Mouse (Mus musculus): Measurements from ENCODE around the gene Col20a1. TPM values are rescaled to one million over a fixed set of nuclear protein-coding genes. Genes with fewer than 3 reads are reported as not detected.

Col20a1 gene
- polyA plus RNA-seq, 1 experiment from 2014 or later, result 0.61 TPM

- Histone ChIP-seq H3K9ac (ENCODE audit: low read depth, low read length) (no peak overlapping the region), H3K4me2 (ENCODE audit: low read depth, low read length) (no peak overlapping the region), H3K4me3 (ENCODE audit: low read length) (no peak overlapping the region), H3K9me3 (ENCODE audit: control insufficient read depth, low read length) (no peaks in the 10 kb centered on the region), H3K27ac (ENCODE audit: low read length) (peak overlapping the region; percentile 84), H3K4me1 (ENCODE audit: control insufficient read depth, insufficient read depth, low read length) (peaks cover 21% of the 10 kb centered on the region), H3K36me3 (ENCODE audit: control insufficient read depth, insufficient read depth, low read length) (no peaks in the 10 kb centered on the region), H3K27me3 (replicated peaks; ENCODE audit: control insufficient read depth, insufficient read depth, low read length) (no peaks in the 10 kb centered on the region)
- ATAC-seq, result peak; percentile 88
- WGBS, result 63% methylated on average over 2 of the region's 2 CpGs
Observed at GRCm38 (mm10) chr2:180962616-180963308, 23.6 kb upstream of the Col20a1 start.

DNA sequence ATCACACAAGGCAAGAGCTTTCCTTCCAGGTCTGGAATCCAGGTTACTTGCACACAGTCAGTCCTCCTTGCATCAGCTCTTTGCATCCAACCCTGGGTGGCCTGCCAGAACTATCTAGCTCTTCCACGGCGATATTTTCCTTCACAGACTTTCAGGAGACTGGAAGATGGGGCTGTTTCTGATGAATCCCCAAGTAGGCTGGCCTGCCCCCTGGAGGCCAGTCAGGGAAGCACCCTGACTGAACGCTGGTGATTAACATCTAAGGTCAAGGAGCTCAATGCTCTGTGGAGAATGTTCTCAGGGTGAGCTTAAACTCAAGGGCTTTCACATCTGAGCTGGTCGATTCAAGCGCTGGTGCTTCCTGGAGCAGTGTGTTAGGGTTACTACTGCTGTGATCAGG lies 22.4 kb upstream of the Col20a1 start:
- 3% methylated on average over 5 of the region's 5 CpGs for WGBS
- Histone ChIP-seq H3K27ac (ENCODE audit: low read length) (peak overlapping the region; percentile 84), H3K4me2 (ENCODE audit: low read depth, low read length) (0 out of 2 replicates have a peak overlapping the region, but pooled peaks have one; percentile 2), H3K4me3 (ENCODE audit: low read length) (no peak overlapping the region), H3K27me3 (replicated peaks; ENCODE audit: control insufficient read depth, insufficient read depth, low read length) (no peaks in the 10 kb centered on the region), H3K4me1 (ENCODE audit: control insufficient read depth, insufficient read depth, low read length) (peaks cover 24% of the 10 kb centered on the region), H3K9ac (ENCODE audit: low read depth, low read length) (peak overlapping the region; percentile 32; the same call in 1 of the 2 replicates), H3K36me3 (ENCODE audit: control insufficient read depth, insufficient read depth, low read length) (peaks cover 3% of the 10 kb centered on the region; the same call in 1 of the 2 replicates), H3K9me3 (ENCODE audit: control insufficient read depth, low read length) (no peaks in the 10 kb centered on the region)
- 0 out of 2 replicates have a peak, but pooled peaks have one; percentile 1 for ATAC-seq

GRCm38 (mm10) chr2:180966092-180966882 lies 20.0 kb upstream of the Col20a1 start:
- peak overlapping the region; percentile 95 for H3K4me3 ChIP-seq (ENCODE audit: low read length)
- H3K4me2 ChIP-seq (ENCODE audit: low read depth, low read length), result peak overlapping the region; percentile 82
- 10% methylated on average over 14 of the region's 14 CpGs for WGBS
- peak overlapping the region; percentile 95 for H3K9ac ChIP-seq (ENCODE audit: low read depth, low read length)
- no peaks in the 10 kb centered on the region for H3K27me3 ChIP-seq (replicated peaks; ENCODE audit: control insufficient read depth, insufficient read depth, low read length)
- H3K4me1 ChIP-seq (ENCODE audit: control insufficient read depth, insufficient read depth, low read length), result peaks cover 24% of the 10 kb centered on the region
- no peaks in the 10 kb centered on the region for H3K9me3 ChIP-seq (ENCODE audit: control insufficient read depth, low read length)
- ATAC-seq, result 0 out of 2 replicates have a peak, but pooled peaks have one; percentile 13
- H3K36me3 ChIP-seq (ENCODE audit: control insufficient read depth, insufficient read depth, low read length), result peaks cover 7% of the 10 kb centered on the region; the same call in 1 of the 2 replicates
- peak overlapping the region; percentile 91 for H3K27ac ChIP-seq (ENCODE audit: low read length)

DNA sequence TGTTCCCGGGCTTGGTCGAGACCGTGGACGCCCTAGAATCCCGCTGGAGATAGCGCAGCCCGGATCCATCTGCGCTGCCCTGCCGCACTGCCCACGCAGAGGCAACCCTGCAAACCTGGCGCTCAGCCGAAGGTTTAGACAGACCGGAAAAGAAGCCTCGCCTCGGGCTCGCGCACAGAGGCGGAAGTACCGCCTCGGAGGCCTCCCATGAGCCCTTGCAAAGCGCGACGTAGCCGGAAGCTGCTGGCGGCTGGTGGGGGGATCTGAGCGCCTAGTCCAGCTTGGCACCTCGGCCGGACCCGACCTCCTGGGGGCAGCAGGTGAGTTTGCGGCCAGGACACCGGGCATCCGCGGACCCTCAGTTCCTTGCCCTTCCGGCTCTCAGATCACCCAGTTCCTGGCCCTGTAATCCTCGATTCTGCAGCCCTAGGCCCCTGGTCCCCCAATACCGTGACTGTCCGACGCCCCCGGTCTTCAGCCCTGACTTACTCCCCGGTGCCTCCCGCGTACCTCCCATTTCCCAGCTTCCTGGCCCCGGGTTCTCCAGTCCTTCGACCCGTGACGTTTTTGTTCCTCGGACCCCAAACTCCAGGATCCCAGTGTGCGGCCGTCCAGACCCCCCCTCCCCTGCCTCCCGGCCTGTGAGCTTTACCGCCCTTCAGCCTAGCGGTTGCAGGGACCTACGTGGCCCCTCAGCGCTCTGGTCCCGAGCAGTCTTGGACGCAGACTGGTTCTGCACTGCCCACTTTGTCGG lies 19.1 kb upstream of the Col20a1 start, which contains the start of gene Arfgap1:
Gene Arfgap1 (plus strand): TSS at position 216 of the 754 bp plus-strand sequence.
- under 1% methylated on average over 57 of the region's 57 CpGs for WGBS
- Histone ChIP-seq H3K9me3 (ENCODE audit: control insufficient read depth, low read length) (no peaks in the 10 kb centered on the region), H3K27me3 (replicated peaks; ENCODE audit: control insufficient read depth, insufficient read depth, low read length) (no peaks in the 10 kb centered on the region), H3K9ac (ENCODE audit: low read depth, low read length) (peak within 1 kb of the TSS; percentile 95), H3K27ac (ENCODE audit: low read length) (peak within 1 kb of the TSS; percentile 91), H3K4me2 (ENCODE audit: low read depth, low read length) (peak within 1 kb of the TSS; percentile 82), H3K4me3 (ENCODE audit: low read length) (peak within 1 kb of the TSS; percentile 95), H3K36me3 (ENCODE audit: control insufficient read depth, insufficient read depth, low read length) (peaks cover 16% of the 10 kb centered on the region), H3K4me1 (ENCODE audit: control insufficient read depth, insufficient read depth, low read length) (peaks cover 20% of the 10 kb centered on the region)
- ATAC-seq, result peak; percentile 84

- Histone ChIP-seq H3K36me3 (ENCODE audit: control insufficient read depth, insufficient read depth, low read length) (peaks cover 35% of the 10 kb centered on the region), H3K4me1 (ENCODE audit: control insufficient read depth, insufficient read depth, low read length) (no peaks in the 10 kb centered on the region), H3K9ac (ENCODE audit: low read depth, low read length) (no peak overlapping the region), H3K27ac (ENCODE audit: low read length) (no peak overlapping the region), H3K9me3 (ENCODE audit: control insufficient read depth, low read length) (no peaks in the 10 kb centered on the region), H3K4me2 (ENCODE audit: low read depth, low read length) (no peak overlapping the region), H3K27me3 (replicated peaks; ENCODE audit: control insufficient read depth, insufficient read depth, low read length) (no peaks in the 10 kb centered on the region), H3K4me3 (ENCODE audit: low read length) (no peak overlapping the region)
- no peak for ATAC-seq
- WGBS, result 82% methylated on average over 6 of the region's 6 CpGs
Observed at GRCm38 (mm10) chr2:180981133-180981532, 5.2 kb upstream of the Col20a1 start.

GRCm38 (mm10) chr2:180985635-180986034 lies 700 bp upstream of the Col20a1 start:
- 49% methylated on average over 2 of the region's 2 CpGs for WGBS
- H3K27ac ChIP-seq (ENCODE audit: low read length), result no peak overlapping the region
- peaks cover 5% of the 10 kb centered on the region; the same call in 1 of the 2 replicates for H3K36me3 ChIP-seq (ENCODE audit: control insufficient read depth, insufficient read depth, low read length)
- H3K9ac ChIP-seq (ENCODE audit: low read depth, low read length), result no peak overlapping the region
- H3K4me1 ChIP-seq (ENCODE audit: control insufficient read depth, insufficient read depth, low read length), result no peaks in the 10 kb centered on the region
- no peak for ATAC-seq
- H3K9me3 ChIP-seq (ENCODE audit: control insufficient read depth, low read length), result no peaks in the 10 kb centered on the region
- no peaks in the 10 kb centered on the region for H3K27me3 ChIP-seq (replicated peaks; ENCODE audit: control insufficient read depth, insufficient read depth, low read length)
- no peak overlapping the region for H3K4me3 ChIP-seq (ENCODE audit: low read length)
- H3K4me2 ChIP-seq (ENCODE audit: low read depth, low read length), result no peak overlapping the region

DNA sequence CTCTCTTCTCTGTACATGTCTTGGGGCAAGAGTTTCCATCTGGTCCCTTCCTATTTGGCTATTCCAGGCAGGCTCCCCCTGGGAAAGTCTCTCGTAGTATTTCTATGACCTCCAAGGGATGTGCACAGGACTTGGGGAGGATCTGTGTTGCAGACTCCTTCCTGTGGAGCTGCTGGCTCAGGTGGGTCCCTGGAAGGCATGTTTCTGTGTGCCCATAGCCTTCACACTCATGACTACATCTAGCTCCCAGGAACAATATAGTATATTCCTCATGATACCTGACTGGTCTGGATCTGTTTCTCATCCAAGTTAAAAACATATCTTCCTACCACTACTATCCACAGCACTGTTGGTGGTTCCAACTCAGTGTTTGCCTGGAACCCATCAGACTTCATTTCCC lies 666 bp downstream of the Col20a1 start:
- Histone ChIP-seq H3K27me3 (replicated peaks; ENCODE audit: control insufficient read depth, insufficient read depth, low read length) (no peaks in the 10 kb centered on the region), H3K4me3 (ENCODE audit: low read length) (no peak overlapping the region), H3K9ac (ENCODE audit: low read depth, low read length) (no peak overlapping the region), H3K9me3 (ENCODE audit: control insufficient read depth, low read length) (no peaks in the 10 kb centered on the region), H3K36me3 (ENCODE audit: control insufficient read depth, insufficient read depth, low read length) (0 out of 2 replicates have a peak, but pooled peaks cover 2% of the 10 kb centered on the region), H3K27ac (ENCODE audit: low read length) (no peak overlapping the region), H3K4me1 (ENCODE audit: control insufficient read depth, insufficient read depth, low read length) (no peaks in the 10 kb centered on the region), H3K4me2 (ENCODE audit: low read depth, low read length) (no peak overlapping the region)
- no peak for ATAC-seq
- 73% methylated on average over 1 of the region's 1 CpGs for WGBS

DNA sequence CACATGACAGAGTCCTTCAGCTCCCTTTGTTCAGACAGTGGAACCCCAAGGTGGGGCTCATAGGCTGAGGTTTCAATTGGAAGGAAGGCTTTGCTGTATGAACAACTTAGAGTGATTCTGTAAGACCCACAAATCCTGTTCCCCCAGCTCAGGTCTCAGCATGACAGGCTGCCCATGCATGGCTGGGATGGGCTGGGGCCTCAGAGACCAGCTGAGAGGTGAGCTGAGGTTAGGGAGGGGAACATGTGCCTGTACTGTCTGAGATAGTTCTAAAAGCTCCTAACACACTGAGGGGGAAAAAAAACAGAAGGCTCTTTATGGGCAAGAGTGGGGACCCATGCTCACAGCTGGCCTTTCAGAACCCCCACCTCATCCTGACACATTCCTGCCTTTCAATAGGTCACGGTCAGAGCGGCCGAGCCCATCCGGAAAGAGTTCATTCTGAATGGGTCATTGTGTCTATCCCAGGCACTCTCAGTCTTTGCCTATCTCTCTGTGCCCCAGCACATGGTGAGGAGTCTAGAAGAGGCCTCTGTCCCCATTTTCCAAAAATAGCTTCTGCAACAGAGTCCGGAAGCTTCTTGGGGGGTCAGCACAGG lies 1.2 kb downstream of the Col20a1 start:
- Histone ChIP-seq H3K9me3 (ENCODE audit: control insufficient read depth, low read length) (no peaks in the 10 kb centered on the region), H3K4me1 (ENCODE audit: control insufficient read depth, insufficient read depth, low read length) (no peaks in the 10 kb centered on the region), H3K27me3 (replicated peaks; ENCODE audit: control insufficient read depth, insufficient read depth, low read length) (no peaks in the 10 kb centered on the region), H3K36me3 (ENCODE audit: control insufficient read depth, insufficient read depth, low read length) (no peaks in the 10 kb centered on the region), H3K9ac (ENCODE audit: low read depth, low read length) (no peak overlapping the region), H3K4me2 (ENCODE audit: low read depth, low read length) (no peak overlapping the region), H3K27ac (ENCODE audit: low read length) (no peak overlapping the region), H3K4me3 (ENCODE audit: low read length) (no peak overlapping the region)
- no peak for ATAC-seq
- 69% methylated on average over 5 of the region's 5 CpGs for WGBS
